Mouse (Mus musculus): ENCODE measurements around the gene Rps6kb2.

Rps6kb2 gene

DNA sequence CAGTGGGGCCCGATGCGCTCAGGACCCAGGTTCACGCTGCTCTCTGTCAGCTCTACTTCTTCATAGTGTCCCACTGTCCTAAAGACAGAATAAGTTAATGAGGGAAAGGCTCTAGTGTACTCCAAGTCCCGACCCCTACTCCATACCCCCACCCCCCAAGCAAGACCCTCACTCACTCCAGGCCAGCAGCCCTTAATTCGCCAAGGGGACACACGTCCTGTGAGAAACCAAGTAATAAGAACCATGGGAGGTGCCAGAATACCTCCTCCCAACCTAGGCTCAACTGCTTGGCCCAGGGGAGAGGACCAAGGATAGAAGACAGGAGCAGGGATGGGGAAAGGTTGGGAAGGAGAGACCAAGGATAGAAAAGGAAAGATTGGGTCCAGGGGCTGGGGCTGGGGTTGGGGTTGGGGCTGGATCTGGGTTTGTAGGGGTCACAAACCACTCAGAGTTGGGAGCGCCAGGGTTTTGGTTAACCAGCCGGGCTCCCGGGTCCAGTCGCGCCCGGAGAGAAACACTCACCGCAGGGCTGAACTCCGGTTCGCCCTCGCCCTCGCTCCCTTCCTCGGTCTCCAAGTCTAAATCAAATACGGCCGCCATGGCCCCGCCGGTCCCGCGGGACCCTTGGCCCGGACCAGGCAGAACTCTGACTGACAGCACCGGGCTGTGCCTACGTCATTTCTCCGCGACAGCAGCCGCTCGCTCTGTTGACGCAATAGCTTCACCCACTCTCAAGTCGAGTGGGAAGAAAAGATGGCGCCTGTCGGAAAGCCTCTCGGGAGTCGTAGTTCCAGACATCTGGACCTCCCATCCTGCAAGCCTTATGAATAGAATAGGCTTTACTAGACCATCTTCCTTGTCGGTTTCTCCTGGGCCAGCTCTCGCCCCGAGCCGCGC is at the start of gene Rps6kb2:
Gene Rps6kb2 (minus strand): TSS at position 709 of the 897 bp plus-strand sequence.
- peak; percentile 86 for DNase-seq (ENCODE audit: extremely low spot score, low read depth, low spot score)

DNA sequence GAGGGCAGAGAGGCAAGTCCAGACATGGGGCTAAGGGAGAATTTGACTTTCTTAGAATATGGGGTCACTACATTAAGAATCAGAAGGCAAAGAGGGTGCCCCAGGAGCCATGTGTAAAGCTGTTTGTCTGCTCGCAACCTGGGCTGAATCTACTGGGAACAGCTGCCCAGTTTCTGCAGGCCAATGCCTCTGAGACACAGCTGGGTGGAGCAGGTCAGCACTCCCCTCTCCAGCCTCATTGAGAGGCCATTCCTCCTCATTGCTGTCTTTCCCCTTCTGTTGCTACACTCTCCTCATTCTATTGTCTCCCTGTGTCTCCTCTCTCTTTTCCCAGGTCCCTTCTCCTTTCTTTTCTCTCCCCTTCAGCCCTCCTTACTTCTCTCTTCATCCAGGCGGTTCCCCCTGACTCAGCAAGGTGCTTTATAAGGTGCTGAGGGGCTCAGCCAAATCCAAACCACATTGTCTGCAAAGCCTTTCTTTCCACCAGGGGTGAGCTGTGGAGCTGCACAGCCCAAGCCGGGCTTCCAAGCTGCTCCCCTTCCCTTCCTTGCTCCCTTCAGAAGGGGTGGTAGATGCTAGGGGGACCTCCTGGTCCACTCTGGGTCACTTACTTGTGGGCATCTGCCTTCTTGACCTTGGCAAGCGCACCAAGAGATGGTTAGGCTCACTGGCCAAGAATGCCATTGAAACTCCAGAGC is 48.9 kb upstream of the Rps6kb2 start:
- DNase-seq (ENCODE audit: extremely low spot score, low read depth, low spot score) = no peak

DNA sequence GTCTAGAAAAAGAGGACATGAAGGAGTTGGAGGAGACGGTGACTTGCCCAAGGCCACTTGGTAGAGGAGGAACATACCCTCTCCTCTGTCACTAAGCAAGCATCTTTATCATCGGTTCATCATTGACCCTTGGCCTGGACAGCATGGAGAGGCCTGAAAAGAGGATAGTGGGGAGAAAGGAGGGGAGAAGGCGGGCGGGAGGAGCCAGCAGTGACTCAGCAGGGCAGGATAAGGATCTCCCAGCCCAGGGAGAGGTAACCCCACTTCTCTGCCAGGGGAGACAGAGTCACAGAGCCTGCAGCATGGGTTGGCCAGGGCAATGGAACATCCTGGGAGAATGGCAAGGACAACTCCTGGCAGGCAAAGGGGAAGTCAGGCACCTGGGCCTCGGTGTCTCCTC is 45.4 kb upstream of the Rps6kb2 start:
- no peak for DNase-seq (ENCODE audit: extremely low spot score, low read depth, low spot score)

DNA sequence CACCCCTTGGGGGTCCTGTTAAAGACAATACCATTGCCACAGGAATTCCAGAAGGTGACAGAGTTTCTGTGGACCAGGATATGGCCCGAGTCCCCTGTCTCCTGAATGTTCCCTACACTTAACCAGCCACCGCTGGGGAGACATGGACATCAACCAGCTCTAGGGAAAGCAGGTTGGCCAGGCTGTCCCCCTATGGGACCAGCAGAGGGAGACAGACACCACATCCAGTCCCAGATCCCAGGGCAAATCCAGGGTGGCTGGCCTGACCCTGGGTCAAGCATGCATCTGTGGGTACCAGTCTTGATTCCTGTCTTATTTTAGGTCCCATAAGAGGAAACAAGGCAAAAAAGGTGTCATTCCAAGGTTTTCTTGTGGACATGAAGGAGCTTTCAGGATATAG is 43.8 kb upstream of the Rps6kb2 start:
- no peak for DNase-seq (ENCODE audit: extremely low spot score, low read depth, low spot score)

GRCm38 (mm10) chr19:4204889-4205288 is 41.7 kb upstream of the Rps6kb2 start:
- no peak for DNase-seq (ENCODE audit: extremely low spot score, low read depth, low spot score)

- DNase-seq (ENCODE audit: extremely low spot score, low read depth, low spot score) = no peak
These were observed 40.6 kb upstream of the Rps6kb2 start for GRCm38 (mm10) chr19:4203604-4204326.

- DNase-seq (ENCODE audit: extremely low spot score, low read depth, low spot score) = no peak
These were observed 40.0 kb upstream of the Rps6kb2 start for GRCm38 (mm10) chr19:4203148-4203547.

DNA sequence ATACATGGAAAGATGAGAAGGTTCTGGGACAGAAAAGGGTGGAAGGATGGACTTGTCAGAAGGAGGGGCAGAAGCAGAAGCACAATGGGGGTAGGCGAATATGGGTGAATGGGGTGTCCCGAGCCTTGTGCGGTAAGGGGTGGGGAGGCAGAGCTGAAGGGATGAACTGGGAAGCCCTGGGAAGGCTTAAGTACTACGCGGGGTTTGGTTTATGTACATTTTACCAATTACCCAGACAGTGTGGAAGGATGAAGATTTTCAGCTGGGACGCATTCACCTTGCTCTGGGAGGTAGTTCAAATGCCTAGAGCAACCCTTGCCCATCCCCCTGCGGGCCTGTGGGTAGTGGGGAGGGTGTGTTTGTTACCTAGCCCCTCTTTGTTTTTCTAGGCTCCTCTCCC is 39.0 kb upstream of the Rps6kb2 start:
- DNase-seq (ENCODE audit: extremely low spot score, low read depth, low spot score) = no peak

- DNase-seq (ENCODE audit: extremely low spot score, low read depth, low spot score) = peak; percentile 94
These were observed 38.2 kb upstream of the Rps6kb2 start, which contains the start of gene Rad9a for GRCm38 (mm10) chr19:4201291-4201909. Gene Rad9a (minus strand): TSS chr19:4201662.

DNA sequence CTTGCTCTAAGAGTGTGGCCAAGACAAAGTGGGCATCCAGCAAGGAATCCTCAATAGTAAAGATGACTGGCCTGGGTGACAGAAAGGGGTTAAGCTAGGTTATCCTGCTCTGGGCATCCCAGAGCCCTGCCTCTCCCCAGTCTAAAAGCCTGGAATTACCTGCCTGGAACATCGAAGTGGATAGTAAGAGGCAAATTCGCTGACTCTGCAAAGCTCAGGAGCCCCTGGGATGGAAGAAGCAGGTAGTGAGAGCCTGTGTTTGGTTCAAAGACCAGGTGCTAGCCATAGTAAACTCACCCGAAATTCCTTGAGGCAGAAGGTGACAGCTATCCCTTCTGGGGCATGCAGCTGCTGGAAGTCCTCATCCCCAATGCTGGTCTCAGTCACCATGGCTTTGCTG is 34.0 kb upstream of the Rps6kb2 start:
- no peak for DNase-seq (ENCODE audit: extremely low spot score, low read depth, low spot score)

- no peak for DNase-seq (ENCODE audit: extremely low spot score, low read depth, low spot score)
These were observed 33.4 kb upstream of the Rps6kb2 start for GRCm38 (mm10) chr19:4196548-4196947.

- DNase-seq (ENCODE audit: extremely low spot score, low read depth, low spot score) = no peak
These were observed 32.9 kb upstream of the Rps6kb2 start for GRCm38 (mm10) chr19:4196048-4196447.

DNA sequence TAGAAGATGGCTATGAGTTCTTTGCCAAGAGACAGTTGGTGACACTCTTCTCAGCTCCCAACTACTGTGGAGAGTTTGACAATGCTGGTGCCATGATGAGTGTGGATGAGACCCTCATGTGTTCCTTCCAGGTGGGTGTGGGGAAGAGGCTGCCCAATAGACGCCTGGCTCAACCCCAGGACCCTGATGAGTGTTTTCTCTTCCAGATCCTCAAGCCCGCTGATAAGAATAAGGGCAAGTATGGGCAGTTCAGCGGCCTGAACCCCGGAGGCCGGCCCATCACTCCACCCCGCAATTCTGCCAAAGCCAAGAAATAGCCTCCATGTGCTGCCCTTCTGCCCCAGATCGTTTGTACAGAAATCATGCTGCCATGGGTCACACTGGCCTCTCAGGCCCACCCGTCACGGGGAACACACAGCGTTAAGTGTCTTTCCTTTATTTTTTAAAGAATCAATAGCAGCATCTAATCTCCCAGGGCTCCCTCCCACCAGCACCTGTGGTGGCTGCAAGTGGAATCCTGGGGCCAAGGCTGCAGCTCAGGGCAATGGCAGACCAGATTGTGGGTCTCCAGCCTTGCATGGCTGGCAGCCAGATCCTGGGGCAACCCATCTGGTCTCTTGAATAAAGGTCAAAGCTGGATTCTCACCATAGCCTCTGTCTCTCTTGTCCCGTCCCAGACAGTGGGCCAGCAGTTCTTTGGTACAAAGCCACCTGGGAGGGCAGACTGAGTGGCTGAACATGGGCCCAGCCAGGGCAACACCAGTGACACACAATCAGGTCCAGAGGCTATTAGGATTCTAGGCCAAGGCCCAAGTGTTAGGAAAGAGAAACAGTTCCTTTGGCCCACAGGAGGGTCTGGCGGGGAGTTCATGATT is 31.9 kb upstream of the Rps6kb2 start:
- DNase-seq (ENCODE audit: extremely low spot score, low read depth, low spot score) = no peak

GRCm38 (mm10) chr19:4194021-4194724 is 31.0 kb upstream of the Rps6kb2 start:
- no peak for DNase-seq (ENCODE audit: extremely low spot score, low read depth, low spot score)

DNA sequence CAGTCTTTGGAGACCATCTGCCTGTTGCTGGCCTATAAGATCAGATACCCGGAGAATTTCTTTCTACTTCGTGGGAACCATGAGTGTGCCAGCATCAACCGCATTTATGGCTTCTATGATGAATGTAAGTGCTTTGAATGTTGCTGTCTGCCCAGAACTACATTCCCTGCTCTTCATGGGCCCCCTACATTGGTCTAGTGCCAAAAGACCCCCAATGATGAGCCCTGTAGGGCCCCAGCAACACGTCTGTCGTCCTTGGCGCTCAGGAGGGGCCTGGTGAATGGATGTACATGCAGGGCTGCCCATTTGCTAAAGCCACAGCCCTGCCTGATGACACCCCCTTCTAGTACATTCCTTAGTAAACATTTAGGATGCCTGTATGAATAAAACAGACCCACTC is 30.0 kb upstream of the Rps6kb2 start:
- no peak for DNase-seq (ENCODE audit: extremely low spot score, low read depth, low spot score)

DNA sequence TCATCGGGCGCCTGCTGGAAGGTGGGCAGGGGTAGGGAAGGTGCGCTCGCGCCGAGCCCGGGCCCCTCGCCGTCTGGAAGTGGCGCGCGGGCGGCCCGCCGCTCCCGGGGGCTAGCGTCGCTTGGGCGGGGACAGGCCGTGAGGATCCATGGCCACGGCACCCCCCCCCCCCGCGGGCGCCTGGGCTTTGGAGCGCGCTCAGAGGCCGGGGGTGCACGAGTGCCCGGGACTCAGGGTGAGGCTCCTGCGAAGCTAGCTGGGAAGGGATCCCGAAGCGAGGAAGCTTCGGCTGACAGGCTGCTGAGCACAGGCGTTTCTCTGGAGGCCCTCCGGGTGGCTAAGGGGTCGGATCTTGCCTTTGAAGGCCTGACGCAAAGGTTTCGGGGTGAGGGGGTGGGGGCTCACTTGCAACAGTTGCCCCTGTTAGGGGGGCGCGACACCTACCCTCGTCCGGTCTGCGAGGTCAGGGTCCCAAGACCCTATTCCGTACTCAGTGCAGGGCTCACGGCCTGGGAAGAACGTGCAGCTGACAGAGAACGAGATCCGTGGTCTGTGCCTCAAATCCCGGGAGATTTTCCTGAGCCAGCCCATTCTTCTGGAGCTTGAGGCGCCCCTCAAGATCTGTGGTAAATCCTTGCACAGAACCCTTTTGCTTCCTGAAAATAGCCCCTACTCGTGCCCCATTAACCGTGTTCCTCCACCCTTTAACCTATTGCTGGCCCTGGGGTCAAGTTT is 29.3 kb upstream of the Rps6kb2 start:
- no peak for DNase-seq (ENCODE audit: extremely low spot score, low read depth, low spot score)

- peak; percentile 77 for DNase-seq (ENCODE audit: extremely low spot score, low read depth, low spot score)
These were observed 28.5 kb upstream of the Rps6kb2 start, which contains the start of gene Ppp1ca for GRCm38 (mm10) chr19:4191528-4192250. Gene Ppp1ca (plus strand): TSS chr19:4192065.

DNA sequence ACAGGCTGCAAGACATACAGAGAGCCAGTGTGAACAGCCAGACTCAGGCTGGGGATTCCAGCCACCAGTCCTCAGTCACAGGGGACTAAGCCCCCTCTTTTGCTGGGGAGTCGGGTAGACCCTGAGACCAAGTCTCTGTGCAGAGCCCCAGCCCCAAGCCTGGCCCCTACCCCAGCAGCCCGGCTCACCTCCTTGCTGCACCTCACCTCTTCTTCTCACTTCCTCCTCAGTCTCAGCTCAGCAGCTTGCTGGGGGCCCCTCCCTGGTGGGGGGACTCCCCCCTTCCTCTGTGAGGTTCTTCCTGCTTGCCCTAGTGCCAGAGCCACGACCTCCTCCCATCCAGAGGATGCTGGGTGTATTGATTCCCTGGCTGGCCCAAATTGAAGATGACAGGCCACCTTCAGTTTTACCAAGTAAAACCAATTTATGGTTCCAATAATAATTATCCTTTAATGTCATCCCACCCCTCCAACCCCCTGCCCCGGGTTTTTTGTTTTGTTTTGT is 27.7 kb upstream of the Rps6kb2 start, which contains the start of gene Tbc1d10c:
Gene Tbc1d10c (minus strand): TSS at position 454 of the 504 bp plus-strand sequence.
- no peak for DNase-seq (ENCODE audit: extremely low spot score, low read depth, low spot score)
